Mouse (Mus musculus): ENCODE measurements at regions not wholly inside any gene's neighbourhood (a gene's known extent, or its start where the extent isn't known, plus 50 kb on each side); places are given as distances from the start of the nearest gene placed in this dataset.

DNA sequence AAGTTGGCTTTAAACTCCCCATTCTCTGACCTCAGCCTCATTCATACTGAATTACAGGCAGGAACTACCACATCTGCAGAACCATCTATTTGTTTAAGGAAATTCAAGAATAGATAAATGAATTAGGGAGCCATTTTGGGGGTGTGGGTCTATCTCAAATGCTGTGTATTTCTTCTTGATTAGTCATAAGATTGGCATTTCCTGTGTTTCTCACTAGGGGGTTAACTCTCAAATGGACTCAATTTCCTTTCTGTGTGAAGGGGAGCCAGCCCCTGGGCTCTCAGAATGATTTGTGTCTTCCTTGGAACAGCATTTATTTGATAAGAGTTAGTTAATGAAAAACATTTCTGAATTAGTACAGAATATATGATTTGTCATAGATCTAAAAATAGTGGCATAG, 196.8 kb upstream of the Nbea start:
- TF ChIP-seq CTCF (IDR thresholded peaks at IDR 0.05; ENCODE audit: borderline replicate concordance, extremely low read depth, insufficient read depth, insufficient read length), result no peak
- TF ChIP-seq POLR2A (IDR thresholded peaks at IDR 0.05; ENCODE audit: borderline replicate concordance, extremely low read depth, insufficient read depth, insufficient read length, poor library complexity, severe bottlenecking), result no peak
